Mouse (Mus musculus) MEL (cell line): ENCODE measurements around the gene Xpnpep3. TPM values are rescaled to one million over a fixed set of nuclear protein-coding genes. Genes with fewer than 3 reads are reported as not detected.

Source experiments
- DNase-seq: peaks from one replicate; pipeline ENCODE4 v3.0.0; 2011; ENCODE audit warnings: low read depth, low spot score
- H3K27ac ChIP-seq: 2 replicates; pipeline ENCODE4 v1.5.1; 2012; ENCODE audit warnings: low read depth, mild to moderate bottlenecking, control low read depth, low read length, moderate library complexity; ENCODE audit not compliant: control insufficient read depth
- H3K27me3 ChIP-seq, 2 experiments: fragments of 150-350 bp in 1 of 2; sonication (generic) in 1 of 2; 2 replicates each; pipeline ENCODE4 v1.6.1; 2012; ENCODE audit warnings: low read length in 2 of 2, mild to moderate bottlenecking in 2 of 2, improper control_type of control experiment in 1 of 2, moderate library complexity in 1 of 2; ENCODE audit not compliant: insufficient read depth in 2 of 2, control insufficient read depth in 1 of 2
- H3K36me3 ChIP-seq, 2 experiments: 2 replicates each; pipeline ENCODE4 v1.6.1; 2012 to 2014; ENCODE audit warnings: low read length in 2 of 2, improper control_type of control experiment in 1 of 2, inconsistent platforms in 1 of 2, mild to moderate bottlenecking in 1 of 2; ENCODE audit not compliant: insufficient read depth in 2 of 2, control insufficient read depth in 1 of 2
- H3K4me1 ChIP-seq, 2 experiments: fragments of 150-350 bp in 1 of 2; sonication (generic) in 1 of 2; 2 replicates each; pipeline ENCODE4 v1.6.1; 2012; ENCODE audit warnings: low read length in 2 of 2, improper control_type of control experiment in 1 of 2, mild to moderate bottlenecking in 1 of 2; ENCODE audit not compliant: insufficient read depth in 2 of 2, control insufficient read depth in 1 of 2
- H3K4me3 ChIP-seq, 2 experiments: fragments of 150-350 bp in 1 of 2; sonication (generic) in 1 of 2; 2 replicates each; pipeline ENCODE4 v1.5.1; 2012; ENCODE audit warnings: low read depth in 2 of 2, low read length in 2 of 2, mild to moderate bottlenecking in 2 of 2, moderate library complexity in 2 of 2, control low read depth in 1 of 2, improper control_type of control experiment in 1 of 2; ENCODE audit not compliant: control insufficient read depth in 1 of 2, insufficient read depth in 1 of 2
- H3K79me2 ChIP-seq: 2 replicates; pipeline ENCODE4 v1.6.1; 2012; ENCODE audit warnings: mild to moderate bottlenecking, low read length, moderate library complexity; ENCODE audit not compliant: control insufficient read depth, poor library complexity, insufficient read depth
- H3K9ac ChIP-seq: 2 replicates; pipeline ENCODE4 v1.6.1; 2012; ENCODE audit warnings: low read depth, mild to moderate bottlenecking, control low read depth, low read length, moderate library complexity; ENCODE audit not compliant: control insufficient read depth, poor library complexity, severe bottlenecking
- H3K9me3 ChIP-seq: fragments of 150-350 bp; sonication (generic); replicated peaks from 2 replicates; pipeline ENCODE4 v1.6.1; 2012; ENCODE audit warnings: mild to moderate bottlenecking, low read length, improper control_type of control experiment, moderate library complexity; ENCODE audit not compliant: insufficient read depth
- CHD1 ChIP-seq: IDR thresholded peaks from 2 replicates; pipeline ENCODE4 v1.6.1; 2012; ENCODE audit warnings: low read depth, mild to moderate bottlenecking, inconsistent platforms, low read length, improper control_type of control experiment
- E2F4 ChIP-seq: IDR thresholded peaks from 2 replicates; pipeline ENCODE4 v1.6.1; 2011; ENCODE audit warnings: low read depth, low read length, improper control_type of control experiment, borderline replicate concordance
- ELF1 ChIP-seq: IDR thresholded peaks from 2 replicates; pipeline ENCODE4 v1.6.1; 2014; ENCODE audit warnings: low read depth, mild to moderate bottlenecking, inconsistent platforms, low read length, improper control_type of control experiment, moderate library complexity
- EP300 ChIP-seq, 2 experiments: IDR thresholded peaks; 2 replicates each; pipeline ENCODE4 v1.6.1; 2011; ENCODE audit warnings: improper control_type of control experiment in 2 of 2, low read length in 2 of 2, low read depth in 1 of 2, mild to moderate bottlenecking in 1 of 2
- ETS1 ChIP-seq: IDR thresholded peaks from 2 replicates; pipeline ENCODE4 v1.6.1; 2012; ENCODE audit warnings: low read depth, mild to moderate bottlenecking, inconsistent platforms, low read length, improper control_type of control experiment, moderate library complexity
- GATA1 ChIP-seq: IDR thresholded peaks from 2 replicates; pipeline ENCODE4 v1.6.1; 2011; ENCODE audit warnings: low read depth, low read length, improper control_type of control experiment
- JUND ChIP-seq: IDR thresholded peaks from 2 replicates; pipeline ENCODE4 v1.6.1; 2011; ENCODE audit warnings: low read depth, mild to moderate bottlenecking, improper control_type of control experiment, low read length
- MAFK ChIP-seq: IDR thresholded peaks from 2 replicates; pipeline ENCODE4 v1.6.1; 2011; ENCODE audit warnings: low read depth, mild to moderate bottlenecking, low read length, improper control_type of control experiment, borderline replicate concordance
- MAX ChIP-seq: IDR thresholded peaks from 2 replicates; pipeline ENCODE4 v1.6.1; 2011; ENCODE audit warnings: low read length, improper control_type of control experiment
- MEF2A ChIP-seq: IDR thresholded peaks from 2 replicates; pipeline ENCODE4 v1.6.1; 2014; ENCODE audit warnings: low read depth, mild to moderate bottlenecking, inconsistent platforms, low read length, improper control_type of control experiment; ENCODE audit not compliant: poor library complexity, insufficient replicate concordance, severe bottlenecking; ENCODE audit errors: extremely low read depth
- MXI1 ChIP-seq: IDR thresholded peaks from 2 replicates; pipeline ENCODE4 v1.6.1; 2011; ENCODE audit warnings: mild to moderate bottlenecking, low read depth, low read length, improper control_type of control experiment
- MYC ChIP-seq: IDR thresholded peaks from 2 replicates; pipeline ENCODE4 v1.6.1; 2011; ENCODE audit warnings: low read depth, mild to moderate bottlenecking, low read length, improper control_type of control experiment, moderate library complexity
- NELFE ChIP-seq: IDR thresholded peaks from 2 replicates; pipeline ENCODE4 v1.6.1; 2011; ENCODE audit warnings: low read depth, low read length, improper control_type of control experiment
- NRF1 ChIP-seq: IDR thresholded peaks from 2 replicates; pipeline ENCODE4 v1.6.1; 2014; ENCODE audit warnings: low read depth, mild to moderate bottlenecking, inconsistent platforms, low read length, improper control_type of control experiment, moderate library complexity; ENCODE audit not compliant: poor library complexity, insufficient read depth, severe bottlenecking
- POLR2A ChIP-seq, 2 experiments: IDR thresholded peaks; 2 replicates each; pipeline ENCODE4 v1.6.1; 2011 to 2012; ENCODE audit warnings: low read length in 2 of 2, mild to moderate bottlenecking in 2 of 2, control low read depth in 1 of 2, improper control_type of control experiment in 1 of 2, low read depth in 1 of 2, moderate library complexity in 1 of 2; ENCODE audit not compliant: control insufficient read depth in 1 of 2, insufficient read depth in 1 of 2, poor library complexity in 1 of 2
- POLR2AphosphoS2 ChIP-seq: IDR thresholded peaks from 2 replicates; pipeline ENCODE4 v1.6.1; 2011; ENCODE audit warnings: low read length, improper control_type of control experiment
- POLR2AphosphoS5 ChIP-seq: IDR thresholded peaks from 2 replicates; pipeline ENCODE4 v1.6.1; 2012; ENCODE audit warnings: low read depth, borderline replicate concordance, mild to moderate bottlenecking, inconsistent platforms, low read length, moderate library complexity, mixed read lengths
- RCOR1 ChIP-seq: IDR thresholded peaks from 2 replicates; pipeline ENCODE4 v1.6.1; 2012; ENCODE audit warnings: low read depth, mild to moderate bottlenecking, inconsistent platforms, low read length, improper control_type of control experiment
- SIN3A ChIP-seq: IDR thresholded peaks from 2 replicates; pipeline ENCODE4 v1.6.1; 2012; ENCODE audit warnings: low read length, improper control_type of control experiment, inconsistent platforms
- TAL1 ChIP-seq: IDR thresholded peaks from 2 replicates; pipeline ENCODE4 v1.6.1; 2012; ENCODE audit warnings: mild to moderate bottlenecking, inconsistent platforms, low read length, moderate library complexity, mixed read lengths
- TBP ChIP-seq: IDR thresholded peaks from 2 replicates; pipeline ENCODE4 v1.8.0; 2011; ENCODE audit warnings: low read depth, low read length, improper control_type of control experiment
- TCF12 ChIP-seq: IDR thresholded peaks from 2 replicates; pipeline ENCODE4 v1.6.1; 2014; ENCODE audit warnings: low read depth, mild to moderate bottlenecking, inconsistent platforms, low read length, improper control_type of control experiment, moderate library complexity
- USF1 ChIP-seq: IDR thresholded peaks from 2 replicates; pipeline ENCODE4 v1.6.1; 2014; ENCODE audit warnings: low read depth, mild to moderate bottlenecking, inconsistent platforms, low read length, improper control_type of control experiment, moderate library complexity
- ZMIZ1 ChIP-seq: IDR thresholded peaks from 2 replicates; pipeline ENCODE4 v1.6.1; 2012; ENCODE audit warnings: low read depth, mild to moderate bottlenecking, inconsistent platforms, low read length, improper control_type of control experiment, moderate library complexity
- ZNF384 ChIP-seq: IDR thresholded peaks from 2 replicates; pipeline ENCODE4 v1.6.1; 2012; ENCODE audit warnings: low read depth, mild to moderate bottlenecking, inconsistent platforms, low read length, improper control_type of control experiment
- polyA plus RNA-seq, 2 experiments: library from polyadenylated mRNA; stranded (reverse) in 1 of 2; unstranded in 1 of 2; fragments of >175 nt in 1 of 2; fragments of >200 nt in 1 of 2; gene quantifications; 2 replicates each; pipeline versions ENCODE4 v1.2.1 to v1.2.4; 2012; ENCODE audit warnings: low replicate concordance in 2 of 2, low read depth in 1 of 2; ENCODE audit not compliant: insufficient read length in 2 of 2, insufficient read depth in 1 of 2, missing spikeins in 1 of 2
- total RNA-seq: library from RNA; depleted of rRNA; stranded (reverse); fragments of 300-350 nt; gene quantifications from 2 replicates; pipeline ENCODE4 v1.2.3, GENCODE M21; 2012

The Xpnpep3 gene
- total and polyA plus RNA-seq, 3 experiments = 10.2 to 88.4 (median 13.1) TPM

DNA sequence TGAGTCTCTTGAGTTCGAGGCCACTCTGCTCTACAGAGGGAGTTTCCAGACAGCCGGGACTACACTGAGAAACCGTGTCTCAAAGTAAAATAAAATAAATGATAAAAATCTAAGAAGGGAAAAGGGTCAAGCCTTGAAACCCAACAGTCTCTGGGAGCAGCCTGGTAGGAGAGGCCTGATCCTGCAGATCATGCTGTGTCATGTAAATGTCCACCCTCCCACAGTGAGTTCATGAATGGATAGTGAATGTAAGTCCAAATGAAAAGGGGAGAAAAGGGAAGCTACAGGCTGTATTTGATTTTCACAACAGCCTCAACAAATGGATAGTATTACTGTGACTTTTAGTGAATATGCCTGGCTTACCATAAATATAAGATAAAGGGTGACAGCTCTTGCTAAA is 25.4 kb downstream of the Xpnpep3 start:
- Histone ChIP-seq H3K27me3 (no peaks in the 10 kb centered on the region), H3K79me2 (no peaks in the 10 kb centered on the region), H3K36me3 (peaks cover 0 to 4% of the 10 kb centered on the region in 2 experiments; a peak in 2 of 4 replicates), H3K27ac (no peak overlapping the region), H3K4me3 (no peak overlapping the region), H3K4me1 (peaks cover 4 to 10% of the 10 kb centered on the region in 2 experiments), H3K9me3 (no peaks in the 10 kb centered on the region), H3K9ac (no peak overlapping the region)
- DNase-seq = no peak
- TF ChIP-seq ZMIZ1 (no peak), MAFK (no peak), JUND (no peak)

DNA sequence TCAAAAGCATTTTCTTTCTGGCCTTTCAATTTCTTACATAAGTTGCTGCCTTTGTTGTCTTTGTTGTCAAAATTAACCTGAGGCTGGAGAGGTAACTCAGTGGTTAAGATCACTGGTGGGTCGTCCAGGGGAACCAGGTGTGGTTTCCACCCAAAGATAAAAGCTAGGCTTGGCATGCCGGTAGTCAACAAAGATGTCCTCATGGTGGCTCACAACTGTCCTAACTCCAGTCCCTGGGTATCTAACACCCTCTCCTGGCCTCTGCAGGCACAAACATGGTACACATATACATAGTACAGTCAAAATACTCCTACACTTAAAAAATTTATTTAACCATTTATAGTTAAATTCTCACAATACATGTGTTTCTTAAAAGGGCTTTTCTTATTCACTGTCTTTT is 28.0 kb downstream of the Xpnpep3 start:
- H3K4me3 ChIP-seq = no peak overlapping the region
- H3K4me1 ChIP-seq = peaks cover 4 to 7% of the 10 kb centered on the region in 2 experiments; a peak in 3 of 4 replicates
- no peaks in the 10 kb centered on the region for H3K27me3 ChIP-seq
- H3K9me3 ChIP-seq = no peaks in the 10 kb centered on the region
- no peak overlapping the region for H3K27ac ChIP-seq
- no peaks in the 10 kb centered on the region for H3K79me2 ChIP-seq
- no peak overlapping the region for H3K9ac ChIP-seq
- no peak for DNase-seq
- TF ChIP-seq POLR2A (IDR thresholded peaks at IDR 0.05; ENCODE audit: control insufficient read depth in 1 of 2, insufficient read depth in 1 of 2, low read depth in 1 of 2, low read length in 2 of 2, poor library complexity in 1 of 2) (no peak), CHD1 (no peak), MYC (no peak), MEF2A (no peak), GATA1 (no peak), SIN3A (no peak), TBP (no peak), POLR2AphosphoS5 (no peak), MAX (no peak), E2F4 (no peak)
- H3K36me3 ChIP-seq = peaks cover 0 to 6% of the 10 kb centered on the region in 2 experiments; a peak in 2 of 4 replicates

DNA sequence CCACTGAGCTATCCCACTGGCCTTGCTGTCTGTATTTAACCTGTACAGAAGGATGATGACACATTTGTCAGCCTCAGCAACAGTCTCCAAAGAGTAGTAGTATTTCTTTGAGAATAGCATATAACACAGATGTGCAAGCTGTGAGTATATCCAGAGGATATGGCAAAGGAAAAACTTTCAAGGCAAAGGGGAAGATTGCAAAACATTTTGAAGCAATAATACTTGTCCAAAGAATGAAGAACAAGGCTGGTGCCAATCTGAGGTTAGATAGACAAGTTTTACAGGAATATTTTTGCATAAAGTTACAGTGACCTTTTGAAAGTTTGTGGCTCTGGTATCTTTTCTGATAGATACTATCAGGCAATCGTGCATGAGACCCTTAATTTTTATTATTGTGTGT is 31.3 kb downstream of the Xpnpep3 start:
- no peaks in the 10 kb centered on the region for H3K79me2 ChIP-seq
- H3K27ac ChIP-seq = no peak overlapping the region
- TF ChIP-seq TAL1 (no peak), NRF1 (no peak), NELFE (no peak), USF1 (no peak), ELF1 (no peak), SIN3A (no peak), TBP (no peak), ZNF384 (no peak), TCF12 (no peak), GATA1 (no peak), POLR2AphosphoS2 (no peak), ETS1 (no peak), MEF2A (no peak), EP300 (IDR thresholded peaks at IDR 0.05; ENCODE audit: low read depth in 1 of 2, low read length in 2 of 2) (no peak), MXI1 (no peak), RCOR1 (no peak)
- H3K27me3 ChIP-seq = no peaks in the 10 kb centered on the region
- no peak overlapping the region for H3K4me3 ChIP-seq
- H3K36me3 ChIP-seq = peaks cover 0 to 6% of the 10 kb centered on the region in 2 experiments; a peak in 2 of 4 replicates
- H3K4me1 ChIP-seq = no peaks in the 10 kb centered on the region
- H3K9me3 ChIP-seq = no peaks in the 10 kb centered on the region
- no peak for DNase-seq
- H3K9ac ChIP-seq = no peak overlapping the region
